Mouse (Mus musculus): ENCODE data around the gene Smim26.

- TF ChIP-seq EP300 (optimal IDR thresholded peaks at IDR 0.05) (no peak), CTCF (IDR thresholded peaks at IDR 0.05; ENCODE audit: low read depth) (no peak)
Observed at GRCm38 (mm10) chr2:144553905-144554304, 39.9 kb upstream of the Smim26 start.

Data from stomach, postnatal 0 days (tissue).